ENCODE assay signal across 22 mouse cellular contexts in genomic region chr4:111577087-111577773, GRCm38 (mm10).
DNase-seq lines count a peak whose midpoint lies in the region; ATAC-seq and TF ChIP-seq lines count a peak whose summit lies in the region.
"Had no signal": no experiment of that assay in that cellular context is flagged by ENCODE, and none has a peak within 500 bp of the region (broad histone marks: within the 10 kb centered on the region; RNA-seq: fewer than 3 reads in every experiment).

No protein-coding gene starts in this region.

- 0 out of 2 replicates have a peak, but pooled peaks cover 6% of the 10 kb centered on the region for H3K4me1 ChIP-seq in midbrain, postnatal 0 days (ENCODE audit: insufficient read depth, low read length)
- peaks cover 15% of the 10 kb centered on the region for H3K4me1 ChIP-seq in midbrain, embryonic 10.5 days
- H3K4me1 ChIP-seq in embryonic facial prominence, embryonic 15.5 days = peaks cover 6% of the 10 kb centered on the region; the same call in 1 of the 2 replicates
- H3K4me1 ChIP-seq: heart, embryonic 12.5 days had no signal

- H3K36me3 ChIP-seq in midbrain, postnatal 0 days (ENCODE audit: insufficient read depth, low read length) = no peaks in the 10 kb centered on the region
- H3K36me3 ChIP-seq in midbrain, embryonic 10.5 days = no peaks in the 10 kb centered on the region
- H3K36me3 ChIP-seq in embryonic facial prominence, embryonic 15.5 days = no peaks in the 10 kb centered on the region
- H3K36me3 ChIP-seq: embryonic facial prominence, embryonic 13.5 days; forebrain, embryonic 10.5 days; heart, embryonic 12.5 days; hindbrain, embryonic 10.5 days had no signal

- ATAC-seq in midbrain, postnatal 0 days (ENCODE audit: low FRiP score) = 0 out of 2 replicates have a peak, but pooled peaks have one; percentile 20
- ATAC-seq in embryonic facial prominence, embryonic 15.5 days (ENCODE audit: insufficient number of reproducible peaks, low FRiP score, low TSS enrichment, low read depth) = peak; percentile 34; the same call in 1 of the 2 replicates
- ATAC-seq: forebrain, embryonic 14.5 days; hindbrain, embryonic 16.5 days; inflammation-experienced regulatory T-cells, adult 6 months had no signal

- H3K4me2 ChIP-seq in midbrain, postnatal 0 days (ENCODE audit: low read depth, low read length, poor library complexity, severe bottlenecking) = no peak overlapping the region
- no peak overlapping the region for H3K4me2 ChIP-seq in embryonic facial prominence, embryonic 15.5 days (replicated peaks)
- H3K4me2 ChIP-seq: embryonic facial prominence, embryonic 13.5 days; heart, embryonic 12.5 days had no signal

- no peak for TF ChIP-seq CTCF in midbrain, postnatal 0 days (IDR thresholded peaks at IDR 0.05)

- peak; percentile 5 for DNase-seq in heart, adult 11 months
- DNase-seq in heart, adult 18-20 months = no peak
- DNase-seq in midbrain, postnatal 0 days (ENCODE audit: low spot score) = no peak
- no peak for DNase-seq in midbrain, embryonic 10.5 days (ENCODE audit: low spot score)
- peak; percentile 57 for DNase-seq in right cerebral cortex, adult 18-20 months
- DNase-seq in right cerebral cortex, postnatal 25 days = no peak
- DNase-seq: adrenal gland, adult 8-10 months; adrenal gland, postnatal 36 days; cerebellum, adult 11 months; cerebellum, adult 8-10 months; cerebellum, postnatal 25 days; gastrocnemius, postnatal 10 days had no signal

- 76% methylated on average over 10 of the region's 10 CpGs for WGBS in midbrain, postnatal 0 days
- 92% methylated on average over 10 of the region's 10 CpGs for WGBS in midbrain, embryonic 10.5 days
- WGBS in embryonic facial prominence, embryonic 15.5 days = 76% methylated on average over 10 of the region's 10 CpGs

- no peak overlapping the region for H3K4me3 ChIP-seq in midbrain, postnatal 0 days (ENCODE audit: low read depth, low read length)
- H3K4me3 ChIP-seq in midbrain, embryonic 10.5 days = no peak overlapping the region
- H3K4me3 ChIP-seq in embryonic facial prominence, embryonic 15.5 days (replicated peaks) = no peak overlapping the region
- H3K4me3 ChIP-seq: embryonic facial prominence, embryonic 13.5 days; erythroblast, embryonic 14.5 days; forebrain, embryonic 10.5 days; heart, embryonic 12.5 days; hindbrain, embryonic 10.5 days had no signal

- H3K9ac ChIP-seq in midbrain, postnatal 0 days (replicated peaks; ENCODE audit: low read length, poor library complexity, severe bottlenecking) = no peak overlapping the region
- H3K9ac ChIP-seq in embryonic facial prominence, embryonic 15.5 days = no peak overlapping the region
- H3K9ac ChIP-seq: embryonic facial prominence, embryonic 13.5 days; heart, embryonic 12.5 days had no signal

- no peaks in the 10 kb centered on the region for H3K9me3 ChIP-seq in midbrain, postnatal 0 days (ENCODE audit: low read length)
- H3K9me3 ChIP-seq in midbrain, embryonic 10.5 days (replicated peaks) = no peaks in the 10 kb centered on the region
- H3K9me3 ChIP-seq in embryonic facial prominence, embryonic 15.5 days (replicated peaks) = no peaks in the 10 kb centered on the region
- H3K9me3 ChIP-seq: embryonic facial prominence, embryonic 13.5 days; forebrain, embryonic 10.5 days; heart, embryonic 12.5 days; hindbrain, embryonic 10.5 days had no signal

- H3K27ac ChIP-seq in midbrain, postnatal 0 days (ENCODE audit: low read depth, low read length) = no peak overlapping the region
- no peak overlapping the region for H3K27ac ChIP-seq in midbrain, embryonic 10.5 days (replicated peaks)
- no peak overlapping the region for H3K27ac ChIP-seq in embryonic facial prominence, embryonic 15.5 days (replicated peaks)
- H3K27ac ChIP-seq: embryonic facial prominence, embryonic 13.5 days; forebrain, embryonic 10.5 days; hindbrain, embryonic 10.5 days had no signal

- no peaks in the 10 kb centered on the region for H3K27me3 ChIP-seq in midbrain, postnatal 0 days (ENCODE audit: insufficient read depth, low read length)
- H3K27me3 ChIP-seq in midbrain, embryonic 10.5 days (ENCODE audit: low read depth, poor library complexity, severe bottlenecking) = no peaks in the 10 kb centered on the region
- no peaks in the 10 kb centered on the region for H3K27me3 ChIP-seq in embryonic facial prominence, embryonic 15.5 days
- H3K27me3 ChIP-seq: CH12.LX; embryonic facial prominence, embryonic 13.5 days; heart, embryonic 12.5 days had no signal

Comparison
In these comparisons a context has a peak if more than half of its experiments do, and no peak if none do; other contexts are left out.
1. DNase-seq: peak in heart, adult 11 months (single experiment) and right cerebral cortex, adult 18-20 months (single experiment); none in heart, adult 18-20 months (0 of 2), midbrain, postnatal 0 days (single experiment), midbrain, embryonic 10.5 days (single experiment) and right cerebral cortex, postnatal 25 days (single experiment).